Mouse (Mus musculus) layer of hippocampus, adult 6 months (tissue): ENCODE measurements around the gene Mdfic. TPM values are rescaled to one million over a fixed set of nuclear protein-coding genes. Genes with fewer than 3 reads are reported as not detected.

Experiments used
- long read RNA-seq, 2 experiments: library from polyadenylated mRNA; unstranded; transcript quantifications; one replicate each; pipeline ENCODE4 v2.0.0; 2019 to 2020
- polyA plus RNA-seq: library from polyadenylated mRNA; unstranded; fragments of <200 nt; fragmentation: Nextera tagmentation; gene quantifications from 2 replicates; pipeline ENCODE4 v1.2.3, GENCODE M21; 2021

Gene Mdfic
- 0.69 and 2.2 TPM in 2 replicates for polyA plus RNA-seq
- long read RNA-seq, experiment 1, partial matches to known transcripts = 0 of 1 reads
- long read RNA-seq, experiment 1, other reads (novel, unspliced or antisense) = 0 of 1 reads
- long read RNA-seq, experiment 2, partial matches to known transcripts = 1 of 3 reads
- long read RNA-seq, experiment 2, other reads (novel, unspliced or antisense) = 0 of 3 reads

DNA sequence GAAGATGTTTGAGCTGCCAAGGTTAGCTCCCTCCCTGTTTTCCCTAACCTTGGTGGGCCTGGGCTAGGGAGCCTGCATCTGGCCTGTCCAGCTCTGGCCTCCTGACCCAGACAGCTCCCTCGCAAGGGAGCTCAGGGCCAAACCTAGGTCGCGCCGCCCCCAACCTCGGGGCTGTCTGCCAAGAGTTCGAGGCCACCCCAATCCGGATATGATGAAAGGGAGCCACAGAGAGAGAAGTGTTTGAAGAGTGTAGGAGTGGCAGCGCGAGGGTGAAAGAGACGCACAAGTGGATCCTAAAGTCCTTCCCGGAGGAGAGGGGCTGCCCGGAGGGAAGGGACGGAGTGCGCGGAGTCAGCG lies at the start of gene Mdfic:
Gene Mdfic (plus strand): TSS at position 201 of the 357 bp plus-strand sequence.

